Mouse (Mus musculus) embryo, embryonic 11.5 days (tissue): ENCODE results near the gene Prss30.
"Not testable (repeated sequence)": the region's sequence is repeated elsewhere in the genome, so short reads cannot be mapped to it uniquely, and the experiment has no call there.

Experiments
- DNase-seq: peaks from one replicate; pipeline ENCODE4 v3.0.0-alpha.2; 2012; ENCODE audit warnings: low read depth, low spot score

Gene Prss30

GRCm38 (mm10) chr17:23984989-23985388, 4.6 kb upstream of the Prss30 start:
- no peak for DNase-seq

GRCm38 (mm10) chr17:23982912-23983311, 2.5 kb upstream of the Prss30 start:
- DNase-seq, result no peak

GRCm38 (mm10) chr17:23979471-23979870, 895 bp downstream of the Prss30 start:
- no peak for DNase-seq

- no peak for DNase-seq
These were observed 3.7 kb downstream of the Prss30 start for GRCm38 (mm10) chr17:23976665-23977064.

GRCm38 (mm10) chr17:23971315-23971714, 9.1 kb downstream of the Prss30 start:
- DNase-seq, result no peak

- DNase-seq, result peak; percentile 38
These were observed 11.1 kb downstream of the Prss30 start for GRCm38 (mm10) chr17:23969231-23969630.

GRCm38 (mm10) chr17:23968780-23969179, 11.6 kb downstream of the Prss30 start:
- no peak for DNase-seq

- DNase-seq, result no peak
These were observed 13.5 kb downstream of the Prss30 start for GRCm38 (mm10) chr17:23966658-23967401.

- no peak for DNase-seq
These were observed 14.5 kb downstream of the Prss30 start for GRCm38 (mm10) chr17:23965805-23966425.

GRCm38 (mm10) chr17:23961573-23962122, 18.7 kb downstream of the Prss30 start:
- DNase-seq, result no peak

GRCm38 (mm10) chr17:23960084-23960738, 20.2 kb downstream of the Prss30 start:
- DNase-seq, result peak; percentile 83

- no peak for DNase-seq
These were observed 25.2 kb downstream of the Prss30 start, which contains the start of gene Sbpl for GRCm38 (mm10) chr17:23955174-23955573. Gene Sbpl, minus strand, starts transcription at chr17:23955274.

GRCm38 (mm10) chr17:23950828-23951227, 29.5 kb downstream of the Prss30 start:
- not testable (repeated sequence) for DNase-seq

GRCm38 (mm10) chr17:23949068-23949467, 31.3 kb downstream of the Prss30 start:
- no peak for DNase-seq

- DNase-seq, result not testable (repeated sequence)
These were observed 32.9 kb downstream of the Prss30 start for GRCm38 (mm10) chr17:23947486-23947885.

GRCm38 (mm10) chr17:23941372-23941771, 39.0 kb downstream of the Prss30 start, which contains the start of gene Sbp:
Gene Sbp, plus strand, starts transcription at chr17:23941672.
- DNase-seq, result no peak

GRCm38 (mm10) chr17:23931157-23931556, 49.2 kb downstream of the Prss30 start:
- no peak for DNase-seq

GRCm38 (mm10) chr17:23925090-23925493, 55.3 kb downstream of the Prss30 start:
- DNase-seq, result peak; percentile 49

- peak; percentile 87 for DNase-seq
These were observed 55.8 kb downstream of the Prss30 start for GRCm38 (mm10) chr17:23924531-23925007.
